Mouse (Mus musculus): ENCODE measurements at regions not wholly inside any gene's neighbourhood (a gene's known extent, or its start where the extent isn't known, plus 50 kb on each side); places are given as distances from the start of the nearest gene placed in this dataset.

DNA sequence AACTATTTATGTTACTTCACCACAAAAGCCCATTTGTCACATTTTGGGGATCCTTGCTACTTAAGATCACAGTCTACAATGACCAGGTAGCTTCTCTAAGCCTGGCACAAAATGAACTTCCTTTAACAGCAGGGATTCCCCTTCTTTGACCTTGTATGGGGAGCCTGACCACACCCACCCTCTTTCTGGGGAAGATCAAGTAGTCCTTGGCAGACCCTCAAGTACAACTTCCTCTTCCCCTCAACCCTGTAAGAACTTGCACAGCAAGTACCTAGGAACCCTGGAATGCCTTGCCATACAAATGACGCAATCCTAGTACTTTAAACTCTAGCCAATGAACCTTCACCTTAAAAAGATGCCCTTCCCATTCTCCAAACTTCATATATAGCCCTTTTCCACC is 695.4 kb upstream of the Lrrn3 start:
- no peak for TF ChIP-seq MAX (IDR thresholded peaks at IDR 0.05; ENCODE audit: low read depth)
- no peak for TF ChIP-seq E2F4 (IDR thresholded peaks at IDR 0.05; ENCODE audit: insufficient read depth)
- TF ChIP-seq POLR2A (IDR thresholded peaks at IDR 0.05; ENCODE audit: insufficient read length, low read depth), result no peak
- TF ChIP-seq USF1 (IDR thresholded peaks at IDR 0.05; ENCODE audit: low read depth), result no peak
- no peak for TF ChIP-seq REST (IDR thresholded peaks at IDR 0.05; ENCODE audit: insufficient read depth, insufficient read length)
- no peak for TF ChIP-seq CEBPB (IDR thresholded peaks at IDR 0.05; ENCODE audit: insufficient read depth, poor library complexity, severe bottlenecking)
- TF ChIP-seq POLR2AphosphoS2 (IDR thresholded peaks at IDR 0.05; ENCODE audit: insufficient read length, low read depth), result no peak
